Mouse (Mus musculus) myocyte (in vitro differentiated cells): ENCODE measurements around the gene Rbfox2. TPM values are rescaled to one million over a fixed set of nuclear protein-coding genes. Genes with fewer than 3 reads are reported as not detected.

Source experiments
- H3K27me3 ChIP-seq: one replicate; pipeline ENCODE4 v1.6.1; 2011; ENCODE audit not compliant: control insufficient read depth, insufficient read depth, insufficient read length
- H3K36me3 ChIP-seq: one replicate; pipeline ENCODE4 v1.6.1; 2011; ENCODE audit not compliant: control insufficient read depth, insufficient read depth
- H3K4me2 ChIP-seq: one replicate; pipeline ENCODE4 v1.6.1; 2011; ENCODE audit warnings: low read depth, control low read depth
- H3K4me3 ChIP-seq: one replicate; pipeline ENCODE4 v1.5.1; 2011; ENCODE audit warnings: mild to moderate bottlenecking, control low read depth, moderate library complexity
- H3K79me2 ChIP-seq: one replicate; pipeline ENCODE4 v1.6.1; 2011; ENCODE audit not compliant: control insufficient read depth, insufficient read depth
- H3ac ChIP-seq: one replicate; pipeline ENCODE4 v1.6.1; 2011; ENCODE audit not compliant: control insufficient read depth, insufficient read length
- CEBPB ChIP-seq: IDR thresholded peaks from 2 replicates; pipeline ENCODE4 v1.6.1; 2011; ENCODE audit warnings: mild to moderate bottlenecking, moderate library complexity; ENCODE audit not compliant: poor library complexity, insufficient read depth, severe bottlenecking
- E2F4 ChIP-seq: IDR thresholded peaks from one replicate; pipeline ENCODE4 v1.6.1; 2011; ENCODE audit warnings: mild to moderate bottlenecking, control low read depth, moderate library complexity; ENCODE audit not compliant: insufficient read depth
- MAX ChIP-seq: IDR thresholded peaks from one replicate; pipeline ENCODE4 v1.6.1; 2011; ENCODE audit warnings: low read depth, mild to moderate bottlenecking, control low read depth
- MYOD1 ChIP-seq, 3 experiments: IDR thresholded peaks; one replicate each; pipeline ENCODE4 v1.6.1; 2011; ENCODE audit warnings: control low read depth in 2 of 3, low read depth in 2 of 3, mild to moderate bottlenecking in 2 of 3, moderate library complexity in 1 of 3; ENCODE audit not compliant: insufficient read length in 2 of 3, control insufficient read depth in 1 of 3
- MYOG ChIP-seq, 3 experiments: IDR thresholded peaks; one replicate each; pipeline ENCODE4 v1.6.1; 2011; ENCODE audit warnings: control low read depth in 2 of 3, low read depth in 2 of 3, mild to moderate bottlenecking in 2 of 3; ENCODE audit not compliant: insufficient read length in 2 of 3, control insufficient read depth in 1 of 3, insufficient read depth in 1 of 3
- POLR2A ChIP-seq: IDR thresholded peaks from one replicate; pipeline ENCODE4 v1.6.1; 2011; ENCODE audit warnings: low read depth, mild to moderate bottlenecking, control low read depth, moderate library complexity; ENCODE audit not compliant: insufficient read length
- POLR2AphosphoS2 ChIP-seq: IDR thresholded peaks from one replicate; pipeline ENCODE4 v1.6.1; 2011; ENCODE audit warnings: low read depth, control low read depth; ENCODE audit not compliant: insufficient read length
- REST ChIP-seq: IDR thresholded peaks from one replicate; pipeline ENCODE4 v1.6.1; 2011; ENCODE audit warnings: mild to moderate bottlenecking, control low read depth, moderate library complexity; ENCODE audit not compliant: insufficient read depth, insufficient read length
- SRF ChIP-seq: IDR thresholded peaks from one replicate; pipeline ENCODE4 v1.6.1; 2011; ENCODE audit warnings: low read depth; ENCODE audit not compliant: control insufficient read depth, insufficient read length
- TCF12 ChIP-seq: IDR thresholded peaks from one replicate; pipeline ENCODE4 v1.6.1; 2011; ENCODE audit warnings: mild to moderate bottlenecking, control low read depth; ENCODE audit not compliant: poor library complexity, insufficient read depth, severe bottlenecking
- TCF3 ChIP-seq: IDR thresholded peaks from one replicate; pipeline ENCODE4 v1.6.1; 2011; ENCODE audit warnings: low read depth, control low read depth; ENCODE audit not compliant: insufficient read length
- USF1 ChIP-seq: IDR thresholded peaks from one replicate; pipeline ENCODE4 v1.6.1; 2011; ENCODE audit warnings: low read depth, mild to moderate bottlenecking, control low read depth, moderate library complexity
- polyA plus RNA-seq: library from polyadenylated mRNA; unstranded; fragments of >200 nt; fragmentation: generic; extraction: Trizol; gene quantifications from one replicate; pipeline ENCODE4 v1.2.1, GENCODE M21; 2012; ENCODE audit warnings: missing spikeins

Rbfox2 gene
- polyA plus RNA-seq, 1 experiment: 136 TPM

GRCm38 (mm10) chr15:77142787-77143186, 164.0 kb downstream of the Rbfox2 start:
- no peak for TF ChIP-seq REST
- no peak for TF ChIP-seq E2F4
- TF ChIP-seq USF1: no peak
- no peak for TF ChIP-seq MAX
- TF ChIP-seq POLR2A: peak; percentile 2
- no peak for TF ChIP-seq MYOG (IDR thresholded peaks at IDR 0.05; ENCODE audit: control insufficient read depth in 1 of 3, insufficient read depth in 1 of 3, insufficient read length in 2 of 3, low read depth in 2 of 3)
- no peak for TF ChIP-seq SRF
- no peak for TF ChIP-seq TCF3
- peak; percentile 44 for TF ChIP-seq POLR2AphosphoS2
- TF ChIP-seq TCF12: no peak
- TF ChIP-seq CEBPB: no peak
- no peak for TF ChIP-seq MYOD1 (IDR thresholded peaks at IDR 0.05; ENCODE audit: control insufficient read depth in 1 of 3, insufficient read length in 2 of 3, low read depth in 2 of 3)
- Histone ChIP-seq H3K79me2 (peaks cover 100% of the 10 kb centered on the region), H3K4me2 (no peak overlapping the region)

GRCm38 (mm10) chr15:77142352-77142751, 164.5 kb downstream of the Rbfox2 start:
- no peak overlapping the region for H3K4me3 ChIP-seq
- peaks cover 77% of the 10 kb centered on the region for H3K36me3 ChIP-seq
- H3K4me2 ChIP-seq: no peak overlapping the region
- H3K79me2 ChIP-seq: peaks cover 100% of the 10 kb centered on the region
- H3K27me3 ChIP-seq: no peaks in the 10 kb centered on the region
- H3ac ChIP-seq: no peak overlapping the region
- TF ChIP-seq POLR2A (peak; percentile 43), POLR2AphosphoS2 (peak; percentile 79), REST (no peak)

More at GRCm38 (mm10) chr15:77142787-77143186, 164.0 kb downstream of the Rbfox2 start:
- Histone ChIP-seq H3K27me3 (no peaks in the 10 kb centered on the region), H3K4me3 (no peak overlapping the region), H3ac (no peak overlapping the region), H3K36me3 (peaks cover 82% of the 10 kb centered on the region)

- peaks cover 100% of the 10 kb centered on the region for H3K79me2 ChIP-seq
- H3K27me3 ChIP-seq: no peaks in the 10 kb centered on the region
- no peak overlapping the region for H3K4me2 ChIP-seq
- H3ac ChIP-seq: no peak overlapping the region
- no peak overlapping the region for H3K4me3 ChIP-seq
- TF ChIP-seq MYOG (IDR thresholded peaks at IDR 0.05; ENCODE audit: control insufficient read depth in 1 of 3, insufficient read depth in 1 of 3, insufficient read length in 2 of 3, low read depth in 2 of 3) (no peak), TCF3 (no peak), USF1 (no peak), POLR2A (peak; percentile 19), MYOD1 (IDR thresholded peaks at IDR 0.05; ENCODE audit: control insufficient read depth in 1 of 3, insufficient read length in 2 of 3, low read depth in 2 of 3) (no peak), POLR2AphosphoS2 (peak; percentile 37)
- peaks cover 71% of the 10 kb centered on the region for H3K36me3 ChIP-seq
Measured at GRCm38 (mm10) chr15:77141711-77142110, 165.1 kb downstream of the Rbfox2 start.

GRCm38 (mm10) chr15:77138282-77138681, 168.5 kb downstream of the Rbfox2 start:
- Histone ChIP-seq H3K27me3 (no peaks in the 10 kb centered on the region), H3K79me2 (peaks cover 100% of the 10 kb centered on the region), H3K36me3 (peaks cover 77% of the 10 kb centered on the region), H3K4me2 (no peak overlapping the region), H3K4me3 (no peak overlapping the region), H3ac (no peak overlapping the region)
- TF ChIP-seq MYOD1 (IDR thresholded peaks at IDR 0.05; ENCODE audit: control insufficient read depth in 1 of 3, insufficient read length in 2 of 3, low read depth in 2 of 3) (no peak), CEBPB (no peak), TCF12 (no peak), MAX (no peak), SRF (no peak), E2F4 (no peak), POLR2AphosphoS2 (peak; percentile 63), POLR2A (peak; percentile 63), MYOG (IDR thresholded peaks at IDR 0.05; ENCODE audit: control insufficient read depth in 1 of 3, insufficient read depth in 1 of 3, insufficient read length in 2 of 3, low read depth in 2 of 3) (peak in 1 of 3 experiments; percentile 55), USF1 (no peak), TCF3 (no peak), REST (no peak)

- peaks cover 83% of the 10 kb centered on the region for H3K36me3 ChIP-seq
- H3K4me2 ChIP-seq: no peak overlapping the region
- no peak overlapping the region for H3ac ChIP-seq
- H3K4me3 ChIP-seq: no peak overlapping the region
- peaks cover 100% of the 10 kb centered on the region for H3K79me2 ChIP-seq
- no peak for TF ChIP-seq MYOG (IDR thresholded peaks at IDR 0.05; ENCODE audit: control insufficient read depth in 1 of 3, insufficient read depth in 1 of 3, insufficient read length in 2 of 3, low read depth in 2 of 3)
- TF ChIP-seq POLR2AphosphoS2: peak; percentile 92
- TF ChIP-seq USF1: no peak
- TF ChIP-seq REST: peak; percentile 9
- peak; percentile 72 for TF ChIP-seq POLR2A
- H3K27me3 ChIP-seq: no peaks in the 10 kb centered on the region
Measured at GRCm38 (mm10) chr15:77134483-77134882, 172.3 kb downstream of the Rbfox2 start.
